Mouse (Mus musculus) limb, embryonic 14.5 days (tissue): ENCODE measurements around the gene Foxo4. TPM values are rescaled to one million over a fixed set of nuclear protein-coding genes. Genes with fewer than 3 reads are reported as not detected.
A peak's percentile ranks its signal among the peaks of the same experiment; 100 is the strongest.

ENCODE experiments used
- ATAC-seq: fragments of 200-750 bp; cut with Nextera tagmentation; 2 replicates; pipeline ENCODE4 v1.8.0; 2017; ENCODE audit warnings: low read depth, moderate number of reproducible peaks, moderate TSS enrichment; ENCODE audit not compliant: low FRiP score
- DNase-seq: peaks from one replicate; pipeline ENCODE4 v3.0.0-alpha.2; 2015; ENCODE audit warnings: low spot score
- H3K27ac ChIP-seq: fragments of 300-500 bp; sonication (generic); replicated peaks from 2 replicates; pipeline ENCODE4 v1.5.1; 2014; ENCODE audit warnings: low read depth, mild to moderate bottlenecking, low read length, moderate library complexity, mixed read lengths
- H3K27me3 ChIP-seq: fragments of 300-500 bp; sonication (generic); 2 replicates; pipeline ENCODE4 v1.6.1; 2014; ENCODE audit warnings: low read length, mixed read lengths; ENCODE audit not compliant: control insufficient read depth, insufficient read depth
- H3K36me3 ChIP-seq: fragments of 300-500 bp; sonication (generic); 2 replicates; pipeline ENCODE4 v1.6.1; 2014; ENCODE audit warnings: mild to moderate bottlenecking, low read length, moderate library complexity, mixed read lengths; ENCODE audit not compliant: control insufficient read depth, insufficient read depth
- H3K4me1 ChIP-seq: fragments of 300-500 bp; sonication (generic); 2 replicates; pipeline ENCODE4 v1.6.1; 2014; ENCODE audit warnings: antibody characterized with exemption, low read length, mixed read lengths; ENCODE audit not compliant: control insufficient read depth, insufficient read depth
- H3K4me2 ChIP-seq: fragments of 300-500 bp; sonication (generic); replicated peaks from 2 replicates; pipeline ENCODE4 v1.6.1; 2014; ENCODE audit warnings: low read depth, mild to moderate bottlenecking, low read length, moderate library complexity; ENCODE audit not compliant: severe bottlenecking
- H3K4me3 ChIP-seq: fragments of 300-500 bp; sonication (generic); replicated peaks from 2 replicates; pipeline ENCODE4 v1.5.1; 2014; ENCODE audit warnings: low read length
- H3K9ac ChIP-seq: fragments of 300-500 bp; sonication (generic); 2 replicates; pipeline ENCODE4 v1.6.1; 2014; ENCODE audit warnings: mild to moderate bottlenecking, low read depth, low read length, moderate library complexity; ENCODE audit not compliant: severe bottlenecking
- H3K9me3 ChIP-seq: fragments of 300-500 bp; sonication (generic); 2 replicates; pipeline ENCODE4 v1.6.1; 2016; ENCODE audit warnings: low read length; ENCODE audit not compliant: control insufficient read depth
- POLR2A ChIP-seq: fragments of 200-500 bp; IDR thresholded peaks from 2 replicates; pipeline ENCODE4 v1.8.0; 2012; ENCODE audit warnings: inconsistent platforms, mild to moderate bottlenecking, moderate library complexity, borderline replicate concordance; ENCODE audit not compliant: insufficient read depth, insufficient read length; ENCODE audit errors: extremely low read depth
- WGBS: fragments of 180-500 bp; shearing (Covaris S2); extraction: QIAGEN DNeasy Blood & Tissue Kit; methylation state at CpG from one replicate; pipeline ENCODE4 v1.1.7; 2014; 5-methylcytosine and 5-hydroxymethylcytosine counted together
- polyA plus RNA-seq, 2 experiments: library from polyadenylated mRNA; depleted of rRNA in 1 of 2; stranded (reverse) in 1 of 2; unstranded in 1 of 2; fragments of >200 nt; fragmentation: Nextera tagmentation in 1 of 2; extraction: Ambion mirVana in 1 of 2; gene quantifications; 2 replicates each; pipeline versions ENCODE4 v1.2.1 to v1.2.3; 2012 to 2014

Foxo4 gene
- 48.1 and 70.4 TPM in 2 replicates for polyA plus RNA-seq (2012; rRNA removed)
- 5.0 and 5.6 TPM in 2 replicates for polyA plus RNA-seq (2014; fragmentation: Nextera tagmentation; extraction: Ambion mirVana)

GRCm38 (mm10) chrX:101253952-101254729, at the start of gene Foxo4:
TSS of gene Foxo4 (plus strand) at chrX:101254528.
- Histone ChIP-seq H3K9ac (peak within 1 kb of the TSS; percentile 68), H3K27ac (peak within 1 kb of the TSS; percentile 77), H3K27me3 (no peaks in the 10 kb centered on the region), H3K36me3 (peaks cover 4% of the 10 kb centered on the region; the same call in 1 of the 2 replicates), H3K4me3 (peak within 1 kb of the TSS; percentile 56), H3K4me2 (peak within 1 kb of the TSS; percentile 55), H3K4me1 (peaks cover 5% of the 10 kb centered on the region; the same call in 1 of the 2 replicates), H3K9me3 (no peaks in the 10 kb centered on the region)
- ATAC-seq (peak; percentile 93), DNase-seq (peak; percentile 95)
- 25% methylated on average over 46 of the region's 47 CpGs for WGBS
- TF ChIP-seq POLR2A, result peak; percentile 59; the same call in 1 of the 2 replicates

- Histone ChIP-seq H3K9ac (peak within 1 kb of the TSS; percentile 56), H3K4me3 (peak within 1 kb of the TSS; percentile 48), H3K4me1 (no peaks in the 10 kb centered on the region), H3K9me3 (no peaks in the 10 kb centered on the region), H3K27me3 (no peaks in the 10 kb centered on the region), H3K4me2 (peak within 1 kb of the TSS; percentile 47), H3K36me3 (0 out of 2 replicates have a peak, but pooled peaks cover 4% of the 10 kb centered on the region), H3K27ac (no peak within 1 kb of the TSS)
- peak; percentile 92 for DNase-seq
- WGBS, result 20% methylated on average over 53 of the region's 55 CpGs
- TF ChIP-seq POLR2A, result no peak
- peak; percentile 96 for ATAC-seq
Measured at GRCm38 (mm10) chrX:101221834-101222795, 32.2 kb upstream of the Foxo4 start, which contains the start of gene Snx12. TSS of gene Snx12 (minus strand) at chrX:101222563.

- DNase-seq, result no peak
- no peak for TF ChIP-seq POLR2A
- Histone ChIP-seq H3K27ac (no peak overlapping the region), H3K36me3 (0 out of 2 replicates have a peak, but pooled peaks cover 4% of the 10 kb centered on the region), H3K4me3 (peak overlapping the region; percentile 48), H3K9ac (no peak overlapping the region), H3K27me3 (no peaks in the 10 kb centered on the region), H3K4me2 (peak overlapping the region; percentile 37), H3K9me3 (no peaks in the 10 kb centered on the region), H3K4me1 (no peaks in the 10 kb centered on the region)
- 40% methylated on average over 7 of the region's 7 CpGs for WGBS
- ATAC-seq, result no peak; the same call in 1 of the 2 replicates
Measured at GRCm38 (mm10) chrX:101222796-101223162, 31.5 kb upstream of the Foxo4 start.

- WGBS, result 9% methylated on average over 1 of the region's 1 CpGs
- H3K9me3 ChIP-seq, result no peaks in the 10 kb centered on the region
- H3K36me3 ChIP-seq, result no peaks in the 10 kb centered on the region
- DNase-seq (no peak), ATAC-seq (no peak)
- H3K9ac ChIP-seq, result no peak overlapping the region
- H3K4me1 ChIP-seq, result no peaks in the 10 kb centered on the region
- no peak overlapping the region for H3K4me3 ChIP-seq
- TF ChIP-seq POLR2A, result no peak
- H3K4me2 ChIP-seq, result no peak overlapping the region
- no peaks in the 10 kb centered on the region for H3K27me3 ChIP-seq
- H3K27ac ChIP-seq, result no peak overlapping the region
Measured at GRCm38 (mm10) chrX:101245011-101245410, 9.3 kb upstream of the Foxo4 start.

GRCm38 (mm10) chrX:101254740-101255139, 412 bp downstream of the Foxo4 start:
- Histone ChIP-seq H3K27me3 (no peaks in the 10 kb centered on the region), H3K27ac (peak overlapping the region; percentile 77), H3K9ac (peak overlapping the region; percentile 68), H3K9me3 (no peaks in the 10 kb centered on the region), H3K4me3 (peak overlapping the region; percentile 56), H3K4me1 (peaks cover 5% of the 10 kb centered on the region; the same call in 1 of the 2 replicates), H3K4me2 (peak overlapping the region; percentile 55), H3K36me3 (peaks cover 4% of the 10 kb centered on the region)
- WGBS, result 12% methylated on average over 25 of the region's 26 CpGs
- peak; percentile 11; the same call in 1 of the 2 replicates for ATAC-seq
- no peak for DNase-seq
- no peak for TF ChIP-seq POLR2A
